Mouse (Mus musculus) lung, postnatal 0 days (tissue): ENCODE data around the gene Gm13420.

ENCODE experiments used
- CTCF ChIP-seq: IDR thresholded peaks from 2 replicates; pipeline ENCODE4 v1.5.1; 2016; ENCODE audit warnings: antibody characterized with exemption, mild to moderate bottlenecking
- EP300 ChIP-seq: IDR thresholded peaks from 2 replicates; pipeline ENCODE4 v1.6.1; 2016; ENCODE audit warnings: antibody characterized with exemption, mild to moderate bottlenecking, control low read depth

- TF ChIP-seq CTCF (no peak), EP300 (no peak)
These were observed 912 bp upstream of the Gm13420 start for GRCm38 (mm10) chr2:29752397-29752796.
